Mouse (Mus musculus): ENCODE results near the gene Ncam2.

Ncam2 gene

GRCm38 (mm10) chr16:81303806-81304205, 103.3 kb downstream of the Ncam2 start:
- DNase-seq, result peak; percentile 28 to 59

GRCm38 (mm10) chr16:81309215-81309614, 108.7 kb downstream of the Ncam2 start:
- DNase-seq, result no peak

- no peak for DNase-seq
Measured at GRCm38 (mm10) chr16:81319037-81319436, 118.5 kb downstream of the Ncam2 start.

- peak; percentile 79 to 82 for DNase-seq
Measured at GRCm38 (mm10) chr16:81330539-81330938, 130.0 kb downstream of the Ncam2 start.

GRCm38 (mm10) chr16:81365901-81366300, 165.4 kb downstream of the Ncam2 start:
- no peak for DNase-seq

- no peak for DNase-seq
Measured at GRCm38 (mm10) chr16:81374234-81374633, 173.7 kb downstream of the Ncam2 start.

- no peak for DNase-seq
Measured at GRCm38 (mm10) chr16:81380434-81380833, 179.9 kb downstream of the Ncam2 start.

GRCm38 (mm10) chr16:81388646-81389045, 188.1 kb downstream of the Ncam2 start:
- no peak for DNase-seq

- no peak for DNase-seq
Measured at GRCm38 (mm10) chr16:81434559-81434958, 234.1 kb downstream of the Ncam2 start.

GRCm38 (mm10) chr16:81437091-81437867, 236.8 kb downstream of the Ncam2 start:
- no peak for DNase-seq

GRCm38 (mm10) chr16:81437868-81438249, 237.4 kb downstream of the Ncam2 start:
- DNase-seq, result no peak

GRCm38 (mm10) chr16:81450851-81451250, 250.4 kb downstream of the Ncam2 start:
- DNase-seq, result no peak

- no peak for DNase-seq
Measured at GRCm38 (mm10) chr16:81452988-81453387, 252.5 kb downstream of the Ncam2 start.

GRCm38 (mm10) chr16:81454472-81454871, 254.0 kb downstream of the Ncam2 start:
- no peak for DNase-seq

GRCm38 (mm10) chr16:81462731-81463130, 262.2 kb downstream of the Ncam2 start:
- DNase-seq, result peak; percentile 40 to 44

- DNase-seq, result no peak
Measured at GRCm38 (mm10) chr16:81472925-81473324, 272.4 kb downstream of the Ncam2 start.

GRCm38 (mm10) chr16:81481058-81481457, 280.6 kb downstream of the Ncam2 start:
- no peak for DNase-seq

GRCm38 (mm10) chr16:81496111-81496510, 295.6 kb downstream of the Ncam2 start:
- DNase-seq, result no peak

- no peak for DNase-seq
Measured at GRCm38 (mm10) chr16:81502578-81502977, 302.1 kb downstream of the Ncam2 start.

GRCm38 (mm10) chr16:81536230-81536629, 335.7 kb downstream of the Ncam2 start:
- no peak for DNase-seq

GRCm38 (mm10) chr16:81587565-81588107, 387.1 kb downstream of the Ncam2 start:
- DNase-seq, result no peak

- DNase-seq, result no peak
Measured at GRCm38 (mm10) chr16:81623276-81623675, 422.8 kb downstream of the Ncam2 start.

GRCm38 (mm10) chr16:81623776-81624175, 423.3 kb downstream of the Ncam2 start:
- DNase-seq, result no peak

GRCm38 (mm10) chr16:81650286-81650685, 449.8 kb downstream of the Ncam2 start:
- DNase-seq, result no peak

GRCm38 (mm10) chr16:81651550-81651949, 451.1 kb downstream of the Ncam2 start:
- peak; percentile 29 to 56 for DNase-seq
